Mouse (Mus musculus): ENCODE data around the gene Minos1. TPM values are rescaled to one million over a fixed set of nuclear protein-coding genes. Genes with fewer than 3 reads are reported as not detected.

Minos1 gene
- 100 to 1,000 TPM; 102 to 108 TPM for total RNA-seq (2023)

GRCm38 (mm10) chr4:139130701-139131549 is at the start of gene Minos1:
Gene Minos1 (minus strand): TSS chr4:139131113.

GRCm38 (mm10) chr4:139092356-139093195 is 38.3 kb downstream of the Minos1 start, which contains the start of gene Nbl1:
Gene Nbl1 (minus strand): TSS chr4:139092993.

GRCm38 (mm10) chr4:139075041-139075711 is 55.7 kb downstream of the Minos1 start, which contains the start of gene Htr6:
Gene Htr6 (minus strand): TSS chr4:139075570.

Other genes starting within 250 kb of the Minos1 start
- gene Otud3, start 217.2 kb downstream of the Minos1 start, total RNA-seq (2023), result 10 to 100 TPM; 18.1 to 18.9 TPM
- gene Rnf186, start 164.0 kb downstream of the Minos1 start, total RNA-seq (2023), result not detected
- gene Tmco4, start 158.2 kb downstream of the Minos1 start, total RNA-seq (2023), result 10 to 100 TPM in 1 of 2 experiments, 1 to 10 TPM in 1; 9.2 to 11.4 TPM
- gene Htr6, start 55.5 kb downstream of the Minos1 start, total RNA-seq (2023), result not detected
- under 1 TPM; 0.75 to 0.82 TPM for gene Nbl1, start 38.1 kb downstream of the Minos1 start, total RNA-seq (2023)
- gene Capzb, start 61.8 kb upstream of the Minos1 start, total RNA-seq (2023), result 100 to 1,000 TPM; 593 to 594 TPM
- gene Pqlc2, start 179.6 kb upstream of the Minos1 start, total RNA-seq (2023), result 1 to 10 TPM; 5.6 to 9.2 TPM
- gene Akr7a5, start 179.6 kb upstream of the Minos1 start, total RNA-seq (2023), result 1 to 10 TPM; 5.9 to 7.9 TPM
- gene Mrto4, start 221.5 kb upstream of the Minos1 start, total RNA-seq (2023), result 10 to 100 TPM; 30.6 to 32.1 TPM
- 10 to 100 TPM; 22.7 to 26.4 TPM for gene Emc1, start 221.5 kb upstream of the Minos1 start, total RNA-seq (2023)
- gene Ubr4, start 221.5 kb upstream of the Minos1 start, total RNA-seq (2023), result 100 to 1,000 TPM; 126 to 141 TPM

Data from neutrophil, adult 83 days (primary cell).